Mouse (Mus musculus) megakaryocyte, embryonic 14.5 days (primary cell): ENCODE measurements around the gene Tmem269.

Experiments used
- FLI1 ChIP-seq: IDR thresholded peaks from 2 replicates; pipeline ENCODE4 v1.6.1; 2012; ENCODE audit warnings: low read length, inconsistent platforms, mixed read lengths
- GATA1 ChIP-seq: IDR thresholded peaks from 3 replicates; pipeline ENCODE4 v1.6.1; 2012; ENCODE audit warnings: mixed read lengths, low read length, inconsistent platforms, borderline replicate concordance

GRCm38 (mm10) chr4:119185771-119186170 lies 32.2 kb downstream of the Tmem269 start:
- TF ChIP-seq GATA1, result no peak
- TF ChIP-seq FLI1, result no peak
